Mouse (Mus musculus): ENCODE data around the gene Olfr194.
"Not testable (repeated sequence)": the region's sequence is repeated elsewhere in the genome, so short reads cannot be mapped to it uniquely, and the experiment has no call there.

Gene Olfr194

DNA sequence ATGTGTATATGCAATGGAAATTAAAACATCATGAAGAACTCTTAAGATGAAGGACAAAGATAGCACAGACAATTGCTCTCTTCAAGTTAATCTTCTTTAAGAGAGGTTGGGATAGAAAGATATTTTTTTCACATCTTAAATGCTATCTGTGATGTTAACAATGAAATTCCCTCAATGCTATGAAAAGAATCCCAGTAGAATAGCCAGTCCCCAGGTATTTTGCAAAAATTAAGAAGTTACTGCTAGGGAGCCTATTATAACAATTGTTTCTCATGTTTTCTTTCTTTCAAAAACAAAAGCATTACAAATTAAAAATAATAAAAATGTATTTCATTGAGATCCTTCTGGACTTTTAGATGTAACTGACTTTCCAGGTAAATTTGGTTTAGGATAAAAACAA, at the start of gene Olfr194:
Olfr194 (minus strand) TSS at position 101 of the 400 bp plus-strand sequence.
- no peak for DNase-seq (ENCODE audit: low read depth)

DNA sequence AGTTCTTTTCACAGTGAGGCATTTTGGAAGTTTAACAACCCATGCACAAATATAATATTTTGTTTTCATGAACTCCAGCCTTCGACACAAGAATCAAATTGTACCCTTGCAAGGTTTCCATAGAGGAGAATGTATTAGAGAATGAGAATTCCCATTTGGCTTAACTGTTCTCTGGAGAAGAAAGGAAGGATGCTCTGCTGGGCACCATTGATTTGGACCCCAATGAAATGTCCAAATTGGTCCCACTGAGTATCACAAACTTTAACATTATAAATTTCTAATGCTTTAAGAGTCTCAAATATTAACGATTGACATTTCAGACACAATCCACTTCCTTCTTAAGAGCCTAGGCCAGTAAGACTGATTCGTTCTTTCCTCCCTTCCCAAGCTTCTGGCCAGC, 49.5 kb upstream of the Olfr194 start, which contains the start of gene Olfr196:
Olfr196 (minus strand) TSS at position 101 of the 400 bp plus-strand sequence.
- no peak for DNase-seq (ENCODE audit: low read depth)

DNA sequence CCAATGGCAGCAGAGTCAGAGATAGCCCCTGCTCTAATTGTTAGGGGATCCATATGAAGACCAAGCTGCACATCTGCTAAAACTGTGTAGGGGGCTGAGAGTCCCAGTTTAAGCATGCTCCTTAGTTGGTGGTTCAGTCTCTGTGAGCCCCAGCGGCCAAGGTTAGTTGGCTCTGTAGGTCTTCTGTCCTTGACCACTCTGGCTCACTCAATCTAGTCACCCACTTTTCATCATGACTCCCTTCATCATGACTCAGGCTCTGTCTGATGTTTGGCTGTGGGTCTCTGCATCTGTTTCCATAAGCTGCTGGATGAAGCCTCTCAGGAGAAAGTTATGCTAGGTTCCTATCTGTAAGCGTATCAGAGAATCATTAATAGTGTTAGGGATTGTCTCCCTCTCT, 31.1 kb upstream of the Olfr194 start:
- no peak for DNase-seq (ENCODE audit: low read depth)

DNA sequence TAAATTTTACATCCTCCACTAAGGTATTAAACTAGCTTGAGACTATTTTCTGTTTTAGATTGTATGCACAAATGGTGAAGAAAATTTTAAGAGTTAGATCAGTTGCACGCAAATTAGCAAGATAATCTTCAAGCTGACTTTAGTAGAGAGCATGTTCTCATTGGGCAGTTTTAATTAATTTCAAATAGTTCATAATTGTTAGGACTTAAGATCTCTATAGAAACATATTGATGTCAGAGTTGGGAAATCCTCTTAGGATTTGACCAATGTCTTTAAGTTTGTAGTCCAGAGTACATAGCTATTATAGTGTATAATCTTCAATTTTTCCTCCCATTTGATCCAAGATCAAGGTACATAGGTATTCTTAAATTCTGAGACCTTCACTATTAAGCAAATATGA, 25.9 kb upstream of the Olfr194 start, which contains the start of gene Olfr195:
Olfr195 (plus strand) TSS at position 301 of the 400 bp plus-strand sequence.
- no peak for DNase-seq (ENCODE audit: low read depth)

DNA sequence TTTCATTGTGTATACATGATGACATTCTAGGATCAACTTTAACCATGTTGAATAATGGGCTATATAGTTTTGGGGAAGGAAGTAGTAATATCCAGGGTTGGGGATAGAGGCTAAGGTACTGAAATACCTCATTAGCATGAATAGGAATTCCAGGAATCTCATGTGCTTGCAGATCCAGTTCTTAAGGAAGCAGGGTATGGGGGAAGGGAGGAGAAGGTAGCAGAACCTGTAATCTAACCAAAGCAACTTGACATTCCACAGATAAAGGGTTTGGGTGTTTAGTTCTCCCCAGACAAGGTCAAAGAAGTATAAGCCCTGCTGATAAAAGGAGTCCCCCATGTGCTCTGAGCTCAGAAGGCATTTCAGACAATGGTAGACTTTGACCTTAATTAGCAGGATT, 20.2 kb upstream of the Olfr194 start:
- DNase-seq (ENCODE audit: low read depth), result no peak

DNA sequence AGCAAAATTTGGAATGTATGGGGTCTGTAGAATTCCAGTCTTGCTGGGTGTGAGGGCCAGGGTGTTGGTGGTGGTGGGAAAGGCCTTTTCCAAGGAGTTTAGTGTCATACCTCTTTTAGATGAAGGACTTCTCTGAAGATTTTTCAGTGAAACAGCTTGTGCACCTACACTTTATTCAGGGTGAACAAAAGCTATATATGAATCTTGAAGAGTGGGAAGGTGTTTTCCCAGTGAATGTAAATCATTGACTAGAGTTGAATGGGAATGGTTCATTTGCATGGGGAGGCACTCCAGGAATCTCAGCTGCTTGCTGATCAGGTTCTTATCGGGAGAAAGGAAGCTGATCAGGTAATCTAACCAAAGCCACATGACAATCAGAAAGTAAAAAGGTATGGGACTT, 9.9 kb upstream of the Olfr194 start:
- DNase-seq (ENCODE audit: low read depth), result no peak

DNA sequence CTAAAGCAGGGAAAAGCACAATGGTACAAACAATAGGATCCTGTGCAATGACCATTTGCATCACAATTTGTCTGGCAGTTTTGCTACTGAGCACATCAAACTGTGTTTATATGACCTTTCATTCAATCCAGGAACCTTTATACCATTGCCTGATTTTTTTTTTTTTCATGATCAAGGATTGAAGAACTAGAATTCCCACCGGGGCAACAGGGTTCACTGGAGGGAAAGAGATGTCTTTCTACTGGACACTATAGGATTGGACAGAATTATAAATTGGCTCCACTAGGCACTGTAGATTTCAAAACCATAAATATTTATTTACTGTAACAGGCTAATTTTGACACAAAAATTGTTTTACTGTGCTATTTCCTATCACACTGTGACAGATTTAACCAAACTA, 9.1 kb downstream of the Olfr194 start, which contains the start of gene Olfr193:
Olfr193 (minus strand) TSS at position 101 of the 400 bp plus-strand sequence.
- DNase-seq (ENCODE audit: low read depth), result no peak

DNA sequence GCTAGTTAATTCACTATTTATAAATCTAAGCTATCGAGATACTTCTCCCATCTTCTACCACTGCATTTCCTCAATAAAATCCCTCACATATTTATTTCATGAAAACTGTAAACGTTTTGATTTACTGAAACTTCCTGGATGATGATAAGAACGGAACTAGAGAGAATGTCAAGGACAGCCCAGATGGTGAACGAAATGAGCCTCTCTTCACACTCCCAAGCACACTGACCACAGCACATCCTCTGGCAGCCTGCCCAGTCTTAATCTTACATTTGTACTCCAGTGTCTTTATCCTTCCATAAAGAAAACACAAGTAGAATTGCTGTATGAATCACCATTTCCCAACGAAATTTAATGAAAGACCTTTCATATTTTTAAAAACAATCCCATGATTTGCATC, 12.3 kb downstream of the Olfr194 start:
- DNase-seq (ENCODE audit: low read depth), result not testable (repeated sequence)

DNA sequence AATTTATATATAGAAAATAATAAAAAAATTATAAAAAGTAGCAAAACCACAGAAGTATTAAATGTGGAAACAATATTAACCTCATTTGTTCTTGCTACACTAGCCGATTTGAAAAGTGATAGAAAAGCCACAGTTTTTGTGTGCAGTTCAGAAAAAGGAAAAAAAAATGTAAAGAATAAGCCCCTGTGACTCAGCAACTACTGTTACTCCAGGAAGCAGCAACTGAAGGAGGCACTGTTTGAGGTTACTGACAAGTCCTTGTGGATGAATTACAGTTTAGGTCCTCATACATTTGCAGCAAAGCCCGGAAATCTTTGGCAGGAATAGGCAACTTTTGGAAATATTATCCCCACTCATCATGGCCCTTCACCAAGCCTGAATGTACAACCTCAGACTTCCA, 15.6 kb downstream of the Olfr194 start:
- DNase-seq (ENCODE audit: low read depth), result no peak

DNA sequence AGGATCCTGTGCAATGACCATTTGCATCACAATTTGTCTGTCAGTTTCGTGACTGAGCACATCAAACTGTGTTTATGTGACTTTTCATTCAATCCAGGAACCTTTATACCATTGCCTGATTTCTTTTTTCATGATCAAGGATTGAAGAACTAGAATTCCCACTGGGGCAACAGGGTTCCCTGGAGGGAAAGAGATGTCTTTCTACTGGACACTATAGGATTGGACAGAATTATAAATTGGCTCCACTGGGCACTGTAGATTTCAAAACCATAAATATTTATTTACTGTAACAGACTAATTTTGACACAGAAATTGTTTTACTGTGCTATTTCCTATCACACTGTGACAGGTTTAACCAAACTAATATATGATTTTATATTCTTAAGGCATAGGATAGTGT, 31.1 kb downstream of the Olfr194 start, which contains the start of gene Olfr191:
Olfr191 (minus strand) TSS at position 101 of the 400 bp plus-strand sequence.
- not testable (repeated sequence) for DNase-seq (ENCODE audit: low read depth)

DNA sequence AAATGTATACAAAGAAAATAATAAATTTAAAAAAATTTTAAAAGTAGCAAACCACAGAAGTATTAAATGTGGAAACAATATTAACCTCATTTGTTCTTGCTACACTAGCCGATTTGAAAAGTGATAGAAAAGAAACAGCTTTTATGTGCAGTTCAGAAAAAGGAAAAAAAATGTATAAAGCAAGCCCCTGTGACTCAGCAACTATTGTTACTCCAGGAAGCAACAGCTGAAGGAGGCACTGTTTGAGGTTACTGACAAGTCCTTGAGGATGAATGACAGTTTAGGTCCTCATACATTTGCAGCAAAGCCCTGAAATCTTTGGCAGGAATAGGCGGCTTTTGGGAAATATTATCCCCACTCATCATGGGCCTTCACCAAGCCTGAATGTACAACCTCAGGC, 39.8 kb downstream of the Olfr194 start:
- not testable (repeated sequence) for DNase-seq (ENCODE audit: low read depth)

DNA sequence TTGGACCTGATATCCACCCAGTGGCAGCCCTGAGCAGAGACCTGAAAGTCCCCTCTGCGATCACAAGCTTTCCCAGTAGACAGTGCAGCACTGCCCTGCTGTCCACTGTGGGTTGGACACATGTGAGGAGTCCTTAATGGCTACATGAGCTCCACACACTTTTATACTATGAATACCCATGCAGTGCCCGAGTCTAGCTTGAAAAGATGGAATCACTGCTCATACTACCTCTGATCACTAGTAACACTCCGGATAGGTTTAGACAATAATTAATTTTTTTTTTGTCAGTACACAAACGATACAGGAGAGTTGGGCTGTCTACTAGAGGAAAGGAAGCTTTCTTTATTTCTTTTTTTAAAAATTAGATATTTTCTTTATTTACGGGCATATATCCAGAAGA, 43.0 kb downstream of the Olfr194 start, which contains the start of gene Olfr190:
Olfr190 (minus strand) TSS at position 101 of the 400 bp plus-strand sequence.
- no peak for DNase-seq (ENCODE audit: low read depth)

DNA sequence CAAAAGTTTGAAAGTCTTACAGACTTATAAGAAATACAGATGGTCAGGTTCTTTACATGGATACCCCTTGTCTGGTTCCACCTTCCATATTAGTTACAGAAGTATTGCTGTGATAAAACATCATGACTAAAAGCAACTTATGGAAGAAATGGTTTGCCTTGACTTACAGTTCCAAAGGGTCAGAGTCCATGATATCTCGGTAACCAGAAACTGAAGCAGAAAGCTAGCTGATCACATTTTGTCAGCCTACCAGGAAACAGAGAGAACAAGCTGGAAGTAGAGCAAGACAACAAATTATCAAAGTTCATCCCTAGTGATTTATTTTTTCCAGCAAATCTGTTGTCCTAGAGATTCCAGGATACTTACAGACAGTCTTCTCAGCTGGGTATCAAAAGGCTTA, 47.3 kb downstream of the Olfr194 start:
- no peak for DNase-seq (ENCODE audit: low read depth)

DNA sequence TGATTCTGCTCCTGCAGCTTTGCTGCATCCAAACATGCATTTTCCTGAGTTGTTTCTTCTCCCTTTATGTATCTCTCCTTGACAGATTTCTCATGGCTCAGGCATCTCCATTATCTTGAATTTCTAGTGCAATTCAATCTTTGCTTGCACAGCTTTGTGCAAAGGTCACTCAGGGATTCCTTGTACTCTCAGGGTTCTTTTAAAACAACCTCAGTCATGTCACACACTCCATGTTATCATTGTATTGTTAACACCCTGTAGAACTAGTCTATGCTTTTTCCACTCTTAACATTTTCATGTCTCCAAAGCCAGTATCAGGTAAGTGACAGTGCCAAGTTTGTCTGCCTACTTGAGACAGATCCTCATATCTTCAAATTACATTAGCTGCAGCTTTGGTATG, 49.1 kb downstream of the Olfr194 start:
- no peak for DNase-seq (ENCODE audit: low read depth)

All from induced T-regulatory cell, adult 2 months (primary cell).